Mouse (Mus musculus) sigmoid colon, adult 10 weeks (tissue): ENCODE results near the gene Dpysl4. TPM values are rescaled to one million over a fixed set of nuclear protein-coding genes. Genes with fewer than 3 reads are reported as not detected.

Source experiments
- polyA plus RNA-seq: library from polyadenylated mRNA; stranded (reverse); fragments of 350-450 nt; fragmentation: Illumina TruSeq; extraction: RNeasy Lipid Tissue Mini Kit (QIAGEN cat#74804); gene quantifications from one replicate; pipeline ENCODE4 v1.2.3, GENCODE M21; 2014; ENCODE audit warnings: low read depth, low replicate concordance

The Dpysl4 gene
- not detected for polyA plus RNA-seq

DNA sequence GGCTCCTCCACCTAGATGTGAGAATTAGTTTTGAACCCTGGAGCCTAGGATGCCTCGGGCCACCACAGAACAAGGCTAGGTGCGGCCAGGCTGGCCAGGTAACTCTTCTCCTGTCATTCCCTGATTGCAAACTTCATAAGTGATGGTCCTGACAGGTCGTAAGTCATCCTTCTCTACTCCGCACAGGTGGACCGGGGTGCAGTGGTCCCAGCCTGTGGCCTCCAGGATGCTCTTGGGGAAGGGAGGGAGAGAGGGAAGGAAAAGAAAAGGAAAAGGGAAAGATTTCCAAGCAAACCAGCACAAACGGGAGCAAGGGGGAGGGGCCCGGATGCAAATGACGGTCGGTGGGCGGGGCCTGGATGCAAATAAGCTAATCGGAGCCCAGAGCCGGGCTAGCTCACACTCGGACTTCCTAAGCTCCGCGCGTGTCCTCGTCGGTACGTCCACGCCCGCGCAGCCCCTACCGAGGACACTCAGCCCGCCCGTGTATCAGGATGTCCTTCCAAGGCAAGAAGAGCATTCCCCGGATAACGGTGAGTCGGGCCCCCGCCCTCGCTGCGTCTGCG is at the start of gene Dpysl4:
Gene Dpysl4, plus strand, starts transcription at position 373 of the 566 bp plus-strand sequence.

Other genes with a start within 250 kb of the Dpysl4 start
- 128 TPM for gene Ppp2r2d, start 239.9 kb upstream of the Dpysl4 start, polyA plus RNA-seq
- 13.4 TPM for gene Mapk1ip1, start 239.7 kb upstream of the Dpysl4 start, polyA plus RNA-seq
- gene Bnip3, start 176.5 kb upstream of the Dpysl4 start, polyA plus RNA-seq, result 90.3 TPM
- gene Jakmip3, start 145.3 kb upstream of the Dpysl4 start, polyA plus RNA-seq, result 0.60 TPM
- 1.2 TPM for gene Lrrc27, start 127.0 kb downstream of the Dpysl4 start, polyA plus RNA-seq
- gene Stk32c, start 127.3 kb downstream of the Dpysl4 start, polyA plus RNA-seq, result not detected
- gene Pwwp2b, start 162.5 kb downstream of the Dpysl4 start, polyA plus RNA-seq, result 1.1 TPM